Mouse (Mus musculus): ENCODE results near the gene Yjefn3. TPM values are rescaled to one million over a fixed set of nuclear protein-coding genes. Genes with fewer than 3 reads are reported as not detected.
A peak's percentile ranks its signal among the peaks of the same experiment; 100 is the strongest.

Yjefn3 gene
- polyA plus RNA-seq, 1 experiment from 2014 or later, result 4.2 TPM

GRCm38 (mm10) chr8:69849899-69850298 is 52.6 kb downstream of the Yjefn3 start:
- 46% methylated on average over 3 of the region's 3 CpGs for WGBS
- H3K4me1 ChIP-seq (replicated peaks), result no peaks in the 10 kb centered on the region

GRCm38 (mm10) chr8:69848951-69849350 is 53.6 kb downstream of the Yjefn3 start:
- Histone ChIP-seq H3K4me3 (replicated peaks) (no peak overlapping the region), H3K4me1 (replicated peaks) (no peaks in the 10 kb centered on the region), H3K9ac (no peak overlapping the region), H3K4me2 (replicated peaks) (no peak overlapping the region), H3K36me3 (no peaks in the 10 kb centered on the region), H3K27me3 (replicated peaks) (no peaks in the 10 kb centered on the region), H3K27ac (no peak overlapping the region), H3K9me3 (no peaks in the 10 kb centered on the region)
- WGBS, result 60% methylated on average over 8 of the region's 8 CpGs
- peak; percentile 90 for ATAC-seq

More at GRCm38 (mm10) chr8:69849899-69850298, 52.6 kb downstream of the Yjefn3 start:
- H3K9ac ChIP-seq, result no peak overlapping the region
- ATAC-seq, result no peak
- no peak overlapping the region for H3K27ac ChIP-seq
- H3K9me3 ChIP-seq, result no peaks in the 10 kb centered on the region
- H3K4me2 ChIP-seq (replicated peaks), result no peak overlapping the region
- no peak overlapping the region for H3K4me3 ChIP-seq (replicated peaks)
- no peaks in the 10 kb centered on the region for H3K36me3 ChIP-seq
- H3K27me3 ChIP-seq (replicated peaks), result no peaks in the 10 kb centered on the region

GRCm38 (mm10) chr8:69847167-69848065 is 55.1 kb downstream of the Yjefn3 start:
- no peak overlapping the region for H3K27ac ChIP-seq

More at GRCm38 (mm10) chr8:69847167-69848065, 55.1 kb downstream of the Yjefn3 start:
- Histone ChIP-seq H3K9me3 (no peaks in the 10 kb centered on the region), H3K36me3 (no peaks in the 10 kb centered on the region), H3K4me2 (replicated peaks) (no peak overlapping the region), H3K9ac (no peak overlapping the region), H3K4me3 (replicated peaks) (no peak overlapping the region), H3K4me1 (replicated peaks) (no peaks in the 10 kb centered on the region), H3K27me3 (replicated peaks) (no peaks in the 10 kb centered on the region)
- ATAC-seq, result no peak
- WGBS, result 68% methylated on average over 3 of the region's 3 CpGs

Other genes starting within 250 kb of the Yjefn3 start
- gene Zfp964, start 248.2 kb downstream of the Yjefn3 start, polyA plus RNA-seq (2015; fragmentation: Nextera tagmentation; extraction: Ambion mirVana), result 1.1 and 1.2 TPM in 2 replicates
- gene Zfp869, start 192.0 kb downstream of the Yjefn3 start, polyA plus RNA-seq (2015; fragmentation: Nextera tagmentation; extraction: Ambion mirVana), result 23.2 and 24.3 TPM in 2 replicates
- gene Zfp963, start 152.7 kb downstream of the Yjefn3 start, polyA plus RNA-seq (2015; fragmentation: Nextera tagmentation; extraction: Ambion mirVana), result 5.7 and 6.1 TPM in 2 replicates
- gene Gm20422, start 127.8 kb downstream of the Yjefn3 start, polyA plus RNA-seq (2015; fragmentation: Nextera tagmentation; extraction: Ambion mirVana), result 0.49 TPM in 1 of 2 replicates, not detected in the other
- 48.9 and 51.1 TPM in 2 replicates for gene Atp13a1, start 111.5 kb downstream of the Yjefn3 start, polyA plus RNA-seq (2015; fragmentation: Nextera tagmentation; extraction: Ambion mirVana)
- 19.1 and 20.6 TPM in 2 replicates for gene Zfp866, start 111.5 kb downstream of the Yjefn3 start, polyA plus RNA-seq (2015; fragmentation: Nextera tagmentation; extraction: Ambion mirVana)
- gene Gmip, start 94.0 kb downstream of the Yjefn3 start, polyA plus RNA-seq (2015; fragmentation: Nextera tagmentation; extraction: Ambion mirVana), result 10.4 and 10.7 TPM in 2 replicates
- gene Lpar2, start 80.3 kb downstream of the Yjefn3 start, polyA plus RNA-seq (2015; fragmentation: Nextera tagmentation; extraction: Ambion mirVana), result 0.41 and 0.42 TPM in 2 replicates
- gene Pbx4, start 70.2 kb downstream of the Yjefn3 start, polyA plus RNA-seq (2015; fragmentation: Nextera tagmentation; extraction: Ambion mirVana), result 3.5 and 3.9 TPM in 2 replicates
- 0.48 and 0.65 TPM in 2 replicates for gene Cilp2, start 15.0 kb downstream of the Yjefn3 start, polyA plus RNA-seq (2015; fragmentation: Nextera tagmentation; extraction: Ambion mirVana)
- gene Tssk6, start 528 bp downstream of the Yjefn3 start, polyA plus RNA-seq (2015; fragmentation: Nextera tagmentation; extraction: Ambion mirVana), result 2.8 and 3.4 TPM in 2 replicates
- 212 and 213 TPM in 2 replicates for gene Ndufa13, start 154 bp downstream of the Yjefn3 start, polyA plus RNA-seq (2015; fragmentation: Nextera tagmentation; extraction: Ambion mirVana)
- gene Gatad2a, start 93.7 kb upstream of the Yjefn3 start, polyA plus RNA-seq (2015; fragmentation: Nextera tagmentation; extraction: Ambion mirVana), result 51.2 and 54.7 TPM in 2 replicates
- gene Mau2, start 140.0 kb upstream of the Yjefn3 start, polyA plus RNA-seq (2015; fragmentation: Nextera tagmentation; extraction: Ambion mirVana), result 43.1 and 46.4 TPM in 2 replicates
- 36.3 and 37.5 TPM in 2 replicates for gene Sugp1, start 140.1 kb upstream of the Yjefn3 start, polyA plus RNA-seq (2015; fragmentation: Nextera tagmentation; extraction: Ambion mirVana)
- 42.8 and 52.6 TPM in 2 replicates for gene Tm6sf2, start 170.2 kb upstream of the Yjefn3 start, polyA plus RNA-seq (2015; fragmentation: Nextera tagmentation; extraction: Ambion mirVana)
- gene Hapln4, start 180.7 kb upstream of the Yjefn3 start, polyA plus RNA-seq (2015; fragmentation: Nextera tagmentation; extraction: Ambion mirVana), result 0.06 and 0.11 TPM in 2 replicates
- 1.6 and 1.7 TPM in 2 replicates for gene Ncan, start 218.2 kb upstream of the Yjefn3 start, polyA plus RNA-seq (2015; fragmentation: Nextera tagmentation; extraction: Ambion mirVana)
- gene Nr2c2ap, start 228.6 kb upstream of the Yjefn3 start, polyA plus RNA-seq (2015; fragmentation: Nextera tagmentation; extraction: Ambion mirVana), result 47.4 and 48.9 TPM in 2 replicates
- 11.7 and 12.3 TPM in 2 replicates for gene Rfxank, start 236.4 kb upstream of the Yjefn3 start, polyA plus RNA-seq (2015; fragmentation: Nextera tagmentation; extraction: Ambion mirVana)
- 34.6 and 40.1 TPM in 2 replicates for gene Borcs8, start 236.8 kb upstream of the Yjefn3 start, polyA plus RNA-seq (2015; fragmentation: Nextera tagmentation; extraction: Ambion mirVana)
- gene Mef2b, start 237.0 kb upstream of the Yjefn3 start, polyA plus RNA-seq (2015; fragmentation: Nextera tagmentation; extraction: Ambion mirVana), result 0.11 TPM in 1 of 2 replicates, not detected in the other